Mouse (Mus musculus): ENCODE measurements around the gene Ppp1r26. TPM values are rescaled to one million over a fixed set of nuclear protein-coding genes. Genes with fewer than 3 reads are reported as not detected.
A peak's percentile ranks its signal among the peaks of the same experiment; 100 is the strongest.

Gene Ppp1r26
- total and polyA plus RNA-seq, 3 experiments, result not detected

GRCm38 (mm10) chr2:28467860-28468485, 21.4 kb downstream of the Ppp1r26 start, which contains the start of gene Mrps2:
Mrps2 (plus strand) TSS chr2:28468066.
- Histone ChIP-seq H3K4me3 (ENCODE audit: control insufficient read depth in 1 of 2, insufficient read depth in 1 of 2, low read depth in 2 of 2, low read length in 2 of 2) (peak within 1 kb of the TSS; percentile 82 to 86), H3K4me1 (ENCODE audit: control insufficient read depth in 1 of 2, insufficient read depth in 2 of 2, low read length in 2 of 2) (peaks cover 3 to 12% of the 10 kb centered on the region in 2 experiments; a peak in 2 of 4 replicates), H3K9ac (ENCODE audit: control insufficient read depth, low read depth, low read length, poor library complexity, severe bottlenecking) (peak within 1 kb of the TSS; percentile 81), H3K27me3 (ENCODE audit: control insufficient read depth in 1 of 2, insufficient read depth in 2 of 2, low read length in 2 of 2) (no peaks in the 10 kb centered on the region), H3K36me3 (ENCODE audit: control insufficient read depth in 1 of 2, insufficient read depth in 2 of 2, low read length in 2 of 2) (peaks cover 2% of the 10 kb centered on the region in 2 experiments; a peak in 3 of 4 replicates), H3K9me3 (replicated peaks; ENCODE audit: insufficient read depth, low read length) (no peaks in the 10 kb centered on the region), H3K27ac (ENCODE audit: control insufficient read depth, low read depth, low read length) (peak within 1 kb of the TSS; percentile 3; the same call in 1 of the 2 replicates), H3K79me2 (ENCODE audit: control insufficient read depth, insufficient read depth, low read length, poor library complexity) (peaks cover 12% of the 10 kb centered on the region)
- peak; percentile 92 for DNase-seq (ENCODE audit: low read depth, low spot score)
- TF ChIP-seq POLR2AphosphoS2 (IDR thresholded peaks at IDR 0.05; ENCODE audit: low read length), result peak; percentile 79
- TF ChIP-seq NELFE (IDR thresholded peaks at IDR 0.05; ENCODE audit: low read depth, low read length), result peak; percentile 88
- TF ChIP-seq TBP (IDR thresholded peaks at IDR 0.05; ENCODE audit: low read depth, low read length), result 0 out of 2 replicates have a peak, but pooled peaks have one; percentile 54
- peak; percentile 88 to 89 for TF ChIP-seq POLR2A (IDR thresholded peaks at IDR 0.05; ENCODE audit: control insufficient read depth in 1 of 2, insufficient read depth in 1 of 2, low read depth in 1 of 2, low read length in 2 of 2, poor library complexity in 1 of 2)
- no peak for TF ChIP-seq GATA1 (IDR thresholded peaks at IDR 0.05; ENCODE audit: low read depth, low read length)
- no peak for TF ChIP-seq JUND (IDR thresholded peaks at IDR 0.05; ENCODE audit: low read depth, low read length)
- TF ChIP-seq TAL1 (IDR thresholded peaks at IDR 0.05; ENCODE audit: low read length), result no peak
- TF ChIP-seq MAFK (IDR thresholded peaks at IDR 0.05; ENCODE audit: borderline replicate concordance, low read depth, low read length), result no peak
- TF ChIP-seq KAT2A (conservative IDR thresholded peaks at IDR 0.05; ENCODE audit: low read depth, low read length), result no peak; the same call in 1 of the 2 replicates
- no peak for TF ChIP-seq BHLHE40 (IDR thresholded peaks at IDR 0.05; ENCODE audit: borderline replicate concordance, low read depth, low read length)
- TF ChIP-seq MAX (IDR thresholded peaks at IDR 0.05; ENCODE audit: low read length), result peak; percentile 55; the same call in 1 of the 2 replicates
- no peak for TF ChIP-seq ETS1 (IDR thresholded peaks at IDR 0.05; ENCODE audit: low read depth, low read length)
- no peak for TF ChIP-seq NRF1 (IDR thresholded peaks at IDR 0.05; ENCODE audit: insufficient read depth, low read depth, low read length, poor library complexity, severe bottlenecking)
- TF ChIP-seq E2F4 (IDR thresholded peaks at IDR 0.05; ENCODE audit: borderline replicate concordance, low read depth, low read length), result no peak
- peak; percentile 88 for TF ChIP-seq HCFC1 (IDR thresholded peaks at IDR 0.05; ENCODE audit: low read depth, low read length)
- TF ChIP-seq MYB (IDR thresholded peaks at IDR 0.05; ENCODE audit: low read depth, low read length), result no peak
- TF ChIP-seq MXI1 (IDR thresholded peaks at IDR 0.05; ENCODE audit: low read depth, low read length), result peak; percentile 92
- TF ChIP-seq USF1 (IDR thresholded peaks at IDR 0.05; ENCODE audit: low read depth, low read length), result no peak
- TF ChIP-seq ZNF384 (IDR thresholded peaks at IDR 0.05; ENCODE audit: low read depth, low read length), result 0 out of 2 replicates have a peak, but pooled peaks have one; percentile 32
- peak; percentile 79 to 98 (median 91) for TF ChIP-seq CTCF (IDR thresholded peaks at IDR 0.05 in 2 of 3, conservative IDR thresholded peaks at IDR 0.05 in 1 of 3; ENCODE audit: control insufficient read depth in 1 of 3, insufficient read depth in 1 of 3, low read depth in 2 of 3, low read length in 3 of 3, poor library complexity in 1 of 3, severe bottlenecking in 1 of 3)
- peak; percentile 69; the same call in 1 of the 2 replicates for TF ChIP-seq MYC (IDR thresholded peaks at IDR 0.05; ENCODE audit: low read depth, low read length)
- no peak for TF ChIP-seq SMC3 (IDR thresholded peaks at IDR 0.05; ENCODE audit: low read depth, low read length)
- TF ChIP-seq TCF12 (IDR thresholded peaks at IDR 0.05; ENCODE audit: low read depth, low read length), result 0 out of 2 replicates have a peak, but pooled peaks have one; percentile 48
- TF ChIP-seq SIN3A (IDR thresholded peaks at IDR 0.05; ENCODE audit: low read length), result peak; percentile 87
- TF ChIP-seq ELF1 (IDR thresholded peaks at IDR 0.05; ENCODE audit: low read depth, low read length), result peak; percentile 61
- TF ChIP-seq GABPA (IDR thresholded peaks at IDR 0.05; ENCODE audit: low read depth, low read length), result peak; percentile 81; the same call in 1 of the 2 replicates

Measured in MEL (cell line).